Mouse (Mus musculus): ENCODE results near the gene Pole2. TPM values are rescaled to one million over a fixed set of nuclear protein-coding genes. Genes with fewer than 3 reads are reported as not detected.
A peak's percentile ranks its signal among the peaks of the same experiment; 100 is the strongest.

Pole2 gene
- polyA plus RNA-seq, 1 experiment = 1.1 TPM

DNA sequence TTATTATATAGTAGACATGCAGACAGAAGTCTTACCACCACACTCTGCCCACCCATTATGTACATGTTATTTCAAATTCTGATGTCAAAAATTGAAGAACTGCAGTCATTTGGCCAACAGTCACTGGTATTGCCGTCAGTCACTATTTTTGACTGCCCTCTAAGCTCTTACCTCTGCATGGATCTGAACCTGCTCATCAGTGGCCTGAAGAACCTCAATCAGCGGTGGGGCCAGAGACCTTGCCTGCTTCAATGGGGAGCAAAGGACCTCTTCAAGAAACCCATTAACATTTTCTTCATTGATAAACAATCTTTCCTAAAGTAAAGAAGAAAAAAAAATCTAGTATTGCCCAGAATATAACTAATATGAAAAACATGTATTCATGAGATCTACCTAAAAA, 35.4 kb downstream of the Pole2 start:
- WGBS = 95% methylated on average over 2 of the region's 2 CpGs
- H3K4me1 ChIP-seq (ENCODE audit: control insufficient read depth, insufficient read depth, low read length) = no peaks in the 10 kb centered on the region

GRCm38 (mm10) chr12:69191396-69191795, 36.6 kb downstream of the Pole2 start:
- H3K27ac ChIP-seq (ENCODE audit: insufficient read depth, low read length) = no peak overlapping the region
- no peaks in the 10 kb centered on the region; the same call in 1 of the 2 replicates for H3K4me1 ChIP-seq (ENCODE audit: control insufficient read depth, insufficient read depth, low read length)
- no peak for TF ChIP-seq POLR2A (IDR thresholded peaks at IDR 0.05; ENCODE audit: borderline replicate concordance, insufficient read depth, low read length)
- TF ChIP-seq CTCF (IDR thresholded peaks at IDR 0.05; ENCODE audit: borderline replicate concordance, insufficient read depth, low read depth, low read length) = no peak
- no peaks in the 10 kb centered on the region for H3K27me3 ChIP-seq (ENCODE audit: control insufficient read depth, insufficient read depth, low read length)
- no peak overlapping the region for H3K4me3 ChIP-seq (replicated peaks; ENCODE audit: insufficient read depth, low read depth, low read length)
- WGBS = 96% methylated on average over 5 of the region's 5 CpGs
- DNase-seq = no peak

More for the DNA sequence above, 35.4 kb downstream of the Pole2 start:
- TF ChIP-seq POLR2A (IDR thresholded peaks at IDR 0.05; ENCODE audit: borderline replicate concordance, insufficient read depth, low read length) = no peak
- TF ChIP-seq CTCF (IDR thresholded peaks at IDR 0.05; ENCODE audit: borderline replicate concordance, insufficient read depth, low read depth, low read length) = no peak
- DNase-seq = no peak
- Histone ChIP-seq H3K4me3 (replicated peaks; ENCODE audit: insufficient read depth, low read depth, low read length) (no peak overlapping the region), H3K27ac (ENCODE audit: insufficient read depth, low read length) (no peak overlapping the region), H3K27me3 (ENCODE audit: control insufficient read depth, insufficient read depth, low read length) (no peaks in the 10 kb centered on the region)

GRCm38 (mm10) chr12:69190522-69190921, 37.5 kb downstream of the Pole2 start:
- DNase-seq = no peak
- Histone ChIP-seq H3K4me3 (replicated peaks; ENCODE audit: insufficient read depth, low read depth, low read length) (no peak overlapping the region), H3K27me3 (ENCODE audit: control insufficient read depth, insufficient read depth, low read length) (no peaks in the 10 kb centered on the region), H3K27ac (ENCODE audit: insufficient read depth, low read length) (no peak overlapping the region), H3K4me1 (ENCODE audit: control insufficient read depth, insufficient read depth, low read length) (peaks cover under 1% of the 10 kb centered on the region; the same call in 1 of the 2 replicates)
- no peak for TF ChIP-seq POLR2A (IDR thresholded peaks at IDR 0.05; ENCODE audit: borderline replicate concordance, insufficient read depth, low read length)
- WGBS = 19% methylated on average over 1 of the region's 1 CpGs

- 94% methylated on average over 9 of the region's 9 CpGs for WGBS
- no peak for TF ChIP-seq CTCF (IDR thresholded peaks at IDR 0.05; ENCODE audit: borderline replicate concordance, insufficient read depth, low read depth, low read length)
- no peak for TF ChIP-seq POLR2A (IDR thresholded peaks at IDR 0.05; ENCODE audit: borderline replicate concordance, insufficient read depth, low read length)
- H3K4me1 ChIP-seq (ENCODE audit: control insufficient read depth, insufficient read depth, low read length) = peaks cover 5% of the 10 kb centered on the region; the same call in 1 of the 2 replicates
- no peak overlapping the region for H3K4me3 ChIP-seq (replicated peaks; ENCODE audit: insufficient read depth, low read depth, low read length)
- H3K27ac ChIP-seq (ENCODE audit: insufficient read depth, low read length) = no peak overlapping the region
- DNase-seq = no peak
- no peaks in the 10 kb centered on the region for H3K27me3 ChIP-seq (ENCODE audit: control insufficient read depth, insufficient read depth, low read length)
Measured at GRCm38 (mm10) chr12:69190074-69190473, 37.9 kb downstream of the Pole2 start.

GRCm38 (mm10) chr12:69186811-69187471, 41.1 kb downstream of the Pole2 start:
- Histone ChIP-seq H3K4me1 (ENCODE audit: control insufficient read depth, insufficient read depth, low read length) (peaks cover 6% of the 10 kb centered on the region; the same call in 1 of the 2 replicates), H3K4me3 (replicated peaks; ENCODE audit: insufficient read depth, low read depth, low read length) (no peak overlapping the region), H3K27ac (ENCODE audit: insufficient read depth, low read length) (no peak overlapping the region), H3K27me3 (ENCODE audit: control insufficient read depth, insufficient read depth, low read length) (no peaks in the 10 kb centered on the region)
- WGBS = 54% methylated on average over 5 of the region's 5 CpGs
- TF ChIP-seq CTCF (IDR thresholded peaks at IDR 0.05; ENCODE audit: borderline replicate concordance, insufficient read depth, low read depth, low read length) (no peak), POLR2A (IDR thresholded peaks at IDR 0.05; ENCODE audit: borderline replicate concordance, insufficient read depth, low read length) (no peak)
- no peak for DNase-seq

DNA sequence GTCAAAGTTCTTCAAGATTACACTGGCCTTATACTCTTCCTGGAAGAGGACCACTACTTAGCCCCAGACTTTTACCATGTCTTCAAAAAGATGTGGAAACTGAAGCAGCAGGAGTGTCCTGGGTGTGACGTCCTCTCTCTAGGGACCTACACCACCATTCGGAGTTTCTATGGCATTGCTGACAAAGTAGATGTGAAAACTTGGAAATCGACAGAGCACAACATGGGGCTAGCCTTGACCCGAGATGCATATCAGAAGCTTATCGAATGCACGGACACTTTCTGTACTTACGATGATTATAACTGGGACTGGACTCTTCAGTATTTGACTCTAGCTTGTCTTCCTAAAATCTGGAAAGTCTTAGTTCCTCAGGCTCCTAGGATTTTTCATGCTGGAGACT, 42.6 kb downstream of the Pole2 start:
- H3K4me3 ChIP-seq (replicated peaks; ENCODE audit: insufficient read depth, low read depth, low read length) = peak overlapping the region; percentile 81
- no peak for DNase-seq
- no peak for TF ChIP-seq POLR2A (IDR thresholded peaks at IDR 0.05; ENCODE audit: borderline replicate concordance, insufficient read depth, low read length)
- TF ChIP-seq CTCF (IDR thresholded peaks at IDR 0.05; ENCODE audit: borderline replicate concordance, insufficient read depth, low read depth, low read length) = no peak
- H3K27ac ChIP-seq (ENCODE audit: insufficient read depth, low read length) = no peak overlapping the region
- no peaks in the 10 kb centered on the region for H3K27me3 ChIP-seq (ENCODE audit: control insufficient read depth, insufficient read depth, low read length)
- 44% methylated on average over 7 of the region's 7 CpGs for whole genome bisulfite sequencing
- H3K4me1 ChIP-seq (ENCODE audit: control insufficient read depth, insufficient read depth, low read length) = peaks cover 6% of the 10 kb centered on the region; the same call in 1 of the 2 replicates

DNA sequence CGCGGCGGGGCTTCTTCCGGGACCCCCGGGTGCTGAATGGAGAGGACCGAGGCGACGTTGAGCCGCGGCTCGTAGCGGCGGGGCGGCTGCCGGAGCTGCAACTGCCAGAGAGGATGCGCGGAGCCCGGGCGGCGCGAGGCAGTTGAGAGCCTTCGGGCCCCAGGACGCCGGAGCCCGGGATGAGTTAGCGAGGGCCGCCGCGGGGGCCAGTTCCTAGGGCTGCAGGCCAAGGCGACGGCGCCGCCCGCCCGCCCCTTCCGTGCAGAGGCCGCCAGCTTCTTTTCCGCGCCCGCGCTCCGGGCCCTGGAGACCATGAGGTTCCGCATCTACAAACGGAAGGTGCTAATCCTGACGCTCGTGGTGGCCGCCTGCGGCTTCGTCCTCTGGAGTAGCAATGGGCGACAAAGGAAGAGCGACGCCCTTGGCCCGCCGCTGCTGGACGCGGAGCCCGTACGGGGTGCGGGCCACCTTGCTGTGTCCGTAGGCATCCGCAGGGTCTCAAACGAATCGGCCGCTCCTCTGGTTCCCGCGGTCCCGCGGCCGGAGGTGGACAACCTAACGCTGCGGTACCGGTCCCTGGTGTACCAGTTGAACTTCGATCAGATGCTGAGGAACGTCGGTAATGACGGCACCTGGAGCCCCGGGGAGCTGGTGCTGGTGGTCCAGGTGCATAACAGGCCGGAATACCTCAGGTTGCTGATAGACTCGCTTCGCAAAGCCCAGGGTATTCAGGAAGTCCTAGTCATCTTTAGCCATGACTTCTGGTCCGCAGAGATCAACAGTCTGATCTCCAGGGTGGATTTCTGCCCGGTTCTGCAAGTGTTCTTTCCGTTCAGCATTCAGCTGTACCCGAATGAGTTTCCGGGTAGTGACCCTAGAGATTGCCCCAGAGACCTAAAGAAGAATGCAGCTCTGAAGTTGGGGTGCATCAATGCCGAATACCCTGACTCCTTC, 43.4 kb downstream of the Pole2 start:
- Histone ChIP-seq H3K4me1 (ENCODE audit: control insufficient read depth, insufficient read depth, low read length) (peaks cover 6% of the 10 kb centered on the region; the same call in 1 of the 2 replicates), H3K27ac (ENCODE audit: insufficient read depth, low read length) (peak overlapping the region; percentile 88), H3K4me3 (replicated peaks; ENCODE audit: insufficient read depth, low read depth, low read length) (peak overlapping the region; percentile 81), H3K27me3 (ENCODE audit: control insufficient read depth, insufficient read depth, low read length) (no peaks in the 10 kb centered on the region)
- TF ChIP-seq POLR2A (IDR thresholded peaks at IDR 0.05; ENCODE audit: borderline replicate concordance, insufficient read depth, low read length) (no peak), CTCF (IDR thresholded peaks at IDR 0.05; ENCODE audit: borderline replicate concordance, insufficient read depth, low read depth, low read length) (no peak)
- no peak for DNase-seq
- under 1% methylated on average over 86 of the region's 86 CpGs for WGBS
